Mouse (Mus musculus) ES-E14 (cell line): ENCODE measurements around the gene Golga4. TPM values are rescaled to one million over a fixed set of nuclear protein-coding genes. Genes with fewer than 3 reads are reported as not detected.
"Not testable (repeated sequence)": the region's sequence is repeated elsewhere in the genome, so short reads cannot be mapped to it uniquely, and the experiment has no call there.

Experiments
- DNase-seq: peaks from one replicate; pipeline ENCODE4 v3.0.0-alpha.2; 2013; ENCODE audit warnings: low read depth, low spot score
- H3K27ac ChIP-seq: 2 replicates; pipeline ENCODE4 v1.5.1; 2012; ENCODE audit warnings: low read depth, mild to moderate bottlenecking, low read length, moderate library complexity, mixed read lengths; ENCODE audit not compliant: poor library complexity, insufficient read depth, severe bottlenecking
- H3K36me3 ChIP-seq: 2 replicates; pipeline ENCODE4 v1.6.1; 2012; ENCODE audit warnings: mild to moderate bottlenecking, low read length, moderate library complexity, mixed read lengths; ENCODE audit not compliant: control insufficient read depth, poor library complexity, insufficient read depth, severe bottlenecking
- H3K4me1 ChIP-seq, 2 experiments: fragments of 150-350 bp in 1 of 2; sonication (generic) in 1 of 2; 2 replicates each; pipeline ENCODE4 v1.6.1; 2012; ENCODE audit warnings: low read length in 2 of 2, mild to moderate bottlenecking in 1 of 2, mixed read lengths in 1 of 2; ENCODE audit not compliant: control insufficient read depth in 2 of 2, insufficient read depth in 2 of 2, poor library complexity in 1 of 2
- H3K4me3 ChIP-seq, 2 experiments: fragments of 150-350 bp in 1 of 2; sonication (generic) in 1 of 2; 2 replicates each; pipeline ENCODE4 v1.5.1; 2012; ENCODE audit warnings: low read length in 2 of 2, low read depth in 1 of 2, mild to moderate bottlenecking in 1 of 2, mixed read lengths in 1 of 2; ENCODE audit not compliant: insufficient read depth in 1 of 2, poor library complexity in 1 of 2, severe bottlenecking in 1 of 2
- H3K9ac ChIP-seq: 2 replicates; pipeline ENCODE4 v1.6.1; 2012; ENCODE audit warnings: low read depth, mild to moderate bottlenecking, low read length, mixed read lengths; ENCODE audit not compliant: poor library complexity, insufficient read depth, severe bottlenecking
- H3K9me3 ChIP-seq: fragments of 150-350 bp; sonication (generic); 2 replicates; pipeline ENCODE4 v1.6.1; 2012; ENCODE audit warnings: low read depth, mild to moderate bottlenecking, low read length; ENCODE audit not compliant: control insufficient read depth, insufficient read depth
- CHD2 ChIP-seq: IDR thresholded peaks from 2 replicates; pipeline ENCODE4 v1.6.1; 2014; ENCODE audit warnings: mild to moderate bottlenecking, low read depth, low read length, inconsistent platforms
- HCFC1 ChIP-seq: IDR thresholded peaks from 2 replicates; pipeline ENCODE4 v1.6.1; 2012; ENCODE audit warnings: low read length, inconsistent platforms, borderline replicate concordance; ENCODE audit not compliant: insufficient read depth
- MAFK ChIP-seq: IDR thresholded peaks from 2 replicates; pipeline ENCODE4 v1.6.1; 2014; ENCODE audit warnings: mild to moderate bottlenecking, low read depth, low read length, inconsistent platforms; ENCODE audit not compliant: insufficient read depth
- ZC3H11A ChIP-seq: IDR thresholded peaks from 2 replicates; pipeline ENCODE4 v1.6.1; 2012; ENCODE audit warnings: low read depth, mild to moderate bottlenecking, inconsistent platforms, low read length, borderline replicate concordance
- ZNF384 ChIP-seq: IDR thresholded peaks from 2 replicates; pipeline ENCODE4 v1.6.1; 2012; ENCODE audit warnings: low read depth, low read length, inconsistent platforms
- in situ Hi-C, 2 experiments: fragments of 600-800 bp; cut with MboI; formaldehyde crosslinking; loops; one replicate each; pipeline ENCODE4 v1.15.1; 2025; ENCODE audit warnings: low sequenced_read_pairs in 2 of 2, inconsistent platforms in 1 of 2; ENCODE audit not compliant: unreplicated experiment in 2 of 2
- total RNA-seq: library from RNA; depleted of rRNA; stranded (reverse); fragments of 300-350 nt; gene quantifications from 2 replicates; pipeline ENCODE4 v1.2.3, GENCODE M21; 2012

Gene Golga4
- total RNA-seq, 1 experiment = 73.3 TPM

DNA sequence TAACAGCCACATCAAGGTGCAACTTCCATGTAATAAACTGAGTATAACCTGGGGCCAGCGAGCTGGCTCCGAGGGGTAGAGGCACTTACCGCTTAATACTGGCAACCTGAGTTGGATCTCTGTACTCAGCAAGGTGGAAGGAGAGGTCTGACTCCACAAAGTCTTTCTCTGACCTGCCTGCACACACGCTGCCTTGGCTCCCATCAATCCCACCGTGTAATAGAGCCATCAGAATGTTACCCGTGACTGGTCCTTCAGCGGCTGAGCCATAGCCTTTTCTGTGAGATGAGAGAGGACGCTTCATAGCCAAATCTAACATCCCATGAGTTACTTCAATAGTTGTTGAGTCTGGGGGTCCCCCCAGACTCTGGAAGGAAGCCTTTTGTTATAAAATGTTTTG is 87.4 kb downstream of the Golga4 start:
- Histone ChIP-seq H3K9me3 (no peaks in the 10 kb centered on the region), H3K4me1 (peaks cover 0 to 3% of the 10 kb centered on the region in 2 experiments; a peak in 1 of 4 replicates), H3K4me3 (no peak overlapping the region), H3K36me3 (no peaks in the 10 kb centered on the region), H3K9ac (no peak overlapping the region), H3K27ac (no peak overlapping the region)
- DNase-seq = no peak
- TF ChIP-seq ZC3H11A = no peak
- TF ChIP-seq CHD2 = no peak
- no peak for TF ChIP-seq ZNF384
- TF ChIP-seq HCFC1 = no peak
- TF ChIP-seq MAFK = no peak
- in situ Hi-C loops = loop anchor here in 1 of 2 experiments (25.0 kb wide), 1 partner anchor 319 kb away; no protein-coding TSS in a partner anchor

DNA sequence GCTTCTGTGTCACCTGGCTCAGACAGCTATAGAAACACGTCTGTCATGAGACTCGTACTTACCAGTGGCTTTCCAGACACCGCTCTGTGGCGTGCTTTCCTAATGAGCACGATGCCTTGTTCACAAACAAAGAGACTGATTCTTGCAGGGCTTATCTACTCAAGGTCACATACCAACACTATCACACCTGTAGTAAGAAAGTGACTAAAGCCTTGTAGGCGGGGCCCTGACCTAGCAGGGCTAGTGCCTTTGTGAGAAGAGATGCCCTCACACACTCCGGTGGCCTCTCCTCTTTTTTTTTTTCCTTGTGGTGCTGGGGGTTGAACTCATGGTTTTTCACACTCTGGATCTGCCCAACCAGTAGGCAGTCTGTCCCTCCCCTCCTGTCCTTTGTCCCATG is 90.7 kb downstream of the Golga4 start:
- no peak for DNase-seq
- no peak overlapping the region for H3K4me3 ChIP-seq
- H3K27ac ChIP-seq = no peak overlapping the region
- in situ Hi-C loops = loop anchor here in 1 of 2 experiments (25.0 kb wide), 1 partner anchor 316 kb away; no protein-coding TSS in a partner anchor
- peaks cover 0 to 2% of the 10 kb centered on the region in 2 experiments; a peak in 1 of 4 replicates for H3K4me1 ChIP-seq
- no peak overlapping the region for H3K9ac ChIP-seq
- H3K36me3 ChIP-seq = no peaks in the 10 kb centered on the region
- TF ChIP-seq ZC3H11A (no peak), ZNF384 (no peak), MAFK (no peak), HCFC1 (no peak), CHD2 (no peak)
- no peaks in the 10 kb centered on the region for H3K9me3 ChIP-seq

DNA sequence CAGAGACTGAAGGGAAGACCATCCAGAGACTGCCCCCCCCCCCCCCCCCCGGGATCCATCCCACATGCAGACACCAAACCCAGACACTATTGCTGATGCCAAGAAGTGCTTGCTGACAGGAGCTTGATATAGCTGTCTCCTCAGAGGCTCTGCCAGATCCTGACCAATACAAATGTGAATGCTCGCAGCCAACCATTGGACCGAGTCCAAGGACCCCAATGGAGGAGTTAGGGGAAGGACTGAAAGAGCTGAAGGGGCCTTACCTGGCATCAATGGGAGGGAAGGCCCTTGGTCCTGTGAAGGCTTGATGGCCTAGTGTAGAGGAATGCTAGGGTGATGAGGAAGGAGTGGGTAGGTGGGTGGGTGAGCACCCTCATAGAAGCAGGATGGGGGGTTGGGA is 94.3 kb downstream of the Golga4 start:
- DNase-seq, H3K4me3 ChIP-seq, H3K36me3 ChIP-seq, H3K4me1 ChIP-seq, H3K9me3 ChIP-seq, H3K27ac ChIP-seq, H3K9ac ChIP-seq, in situ Hi-C loops: not testable (repeated sequence)

DNA sequence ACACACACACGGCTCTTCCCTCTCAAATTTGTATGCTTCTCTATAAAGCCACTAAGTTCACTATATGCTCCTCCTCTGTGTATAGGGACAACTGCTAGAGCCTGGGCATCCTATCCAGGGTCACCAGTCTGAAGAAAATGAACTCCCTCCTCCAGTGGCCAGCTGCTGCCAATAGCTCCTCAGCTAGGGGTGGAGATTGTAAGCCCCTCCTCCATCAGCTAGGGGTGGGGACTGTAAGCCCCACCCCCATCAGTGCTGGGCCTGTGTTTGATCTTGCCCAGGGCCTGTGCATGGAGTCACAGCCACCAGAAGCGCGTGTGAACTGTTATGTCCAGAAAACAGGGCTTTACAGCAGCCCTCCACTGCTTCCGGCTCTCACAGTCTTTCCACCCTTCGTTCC is 96.5 kb downstream of the Golga4 start:
- Histone ChIP-seq H3K4me1 (peaks cover 0 to 2% of the 10 kb centered on the region in 2 experiments; a peak in 1 of 4 replicates), H3K4me3 (no peak overlapping the region), H3K9me3 (no peaks in the 10 kb centered on the region), H3K36me3 (no peaks in the 10 kb centered on the region), H3K9ac (no peak overlapping the region), H3K27ac (no peak overlapping the region)
- peak; percentile 40 for DNase-seq
- TF ChIP-seq ZC3H11A (no peak), HCFC1 (no peak), CHD2 (no peak), ZNF384 (no peak), MAFK (no peak)
- in situ Hi-C loops = no loop called here

DNA sequence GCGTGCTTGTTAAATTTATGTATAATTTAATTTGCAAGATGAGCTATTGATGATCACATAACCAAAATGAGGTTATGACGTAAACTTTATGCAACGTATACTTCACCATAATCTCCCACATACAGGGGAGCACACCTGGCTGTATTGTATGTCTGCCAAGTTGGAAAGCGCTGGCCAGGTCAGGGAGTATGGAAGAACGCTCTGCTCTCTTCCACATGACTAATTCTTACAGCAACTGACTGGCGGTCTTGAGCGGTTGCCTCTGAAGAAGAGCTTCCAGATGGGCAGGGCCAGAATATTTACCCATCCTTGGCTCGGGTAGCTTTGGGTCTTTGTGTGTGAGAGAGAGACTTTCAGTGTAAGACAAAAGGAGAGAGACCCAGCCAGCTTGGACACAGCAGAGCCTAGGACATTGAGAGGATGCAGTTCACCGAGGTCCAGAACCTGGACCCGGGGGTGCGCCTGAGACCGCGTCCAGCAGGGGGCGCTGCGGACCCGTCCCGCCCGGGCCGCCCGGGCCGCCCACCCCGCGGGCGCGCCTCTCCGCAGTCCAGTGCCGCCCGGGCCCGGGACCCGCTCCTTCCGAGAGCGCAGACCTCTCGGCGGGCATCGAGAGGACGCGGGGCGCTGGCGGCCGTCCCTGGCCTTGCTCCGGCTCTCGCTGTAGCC is 100.2 kb downstream of the Golga4 start, which contains the start of gene Itga9:
TSS of gene Itga9 (plus strand) at position 543 of the 669 bp plus-strand sequence.
- no peaks in the 10 kb centered on the region for H3K36me3 ChIP-seq
- TF ChIP-seq HCFC1 (peak; percentile 45; the same call in 1 of the 2 replicates), CHD2 (no peak), ZNF384 (no peak), MAFK (no peak), ZC3H11A (peak; percentile 18; the same call in 1 of the 2 replicates)
- H3K9ac ChIP-seq = peak within 1 kb of the TSS; percentile 84
- H3K27ac ChIP-seq = no peak within 1 kb of the TSS
- peak; percentile 31 for DNase-seq
- in situ Hi-C loops = no loop called here
- H3K4me3 ChIP-seq = peak within 1 kb of the TSS; percentile 84 to 90
- H3K4me1 ChIP-seq = peaks cover 0 to 9% of the 10 kb centered on the region in 2 experiments; a peak in 2 of 4 replicates
- no peaks in the 10 kb centered on the region for H3K9me3 ChIP-seq
